Mouse (Mus musculus) ES-Bruce4 (cell line): Measurements from ENCODE around the gene Tnfsf14. TPM values are rescaled to one million over a fixed set of nuclear protein-coding genes. Genes with fewer than 3 reads are reported as not detected.
A peak's percentile ranks its signal among the peaks of the same experiment; 100 is the strongest.

Experiments used
- H3K27ac ChIP-seq: 2 replicates; pipeline ENCODE4 v1.5.1; 2012; ENCODE audit warnings: low read length, inconsistent platforms; ENCODE audit not compliant: insufficient read depth
- H3K27me3 ChIP-seq: 2 replicates; pipeline ENCODE4 v1.6.1; 2012; ENCODE audit warnings: mild to moderate bottlenecking, low read length, inconsistent platforms; ENCODE audit not compliant: control insufficient read depth, poor library complexity, insufficient read depth, severe bottlenecking
- H3K36me3 ChIP-seq: 2 replicates; pipeline ENCODE4 v1.6.1; 2012; ENCODE audit warnings: inconsistent platforms, mild to moderate bottlenecking, low read length, moderate library complexity; ENCODE audit not compliant: control insufficient read depth, poor library complexity, insufficient read depth, severe bottlenecking
- H3K4me1 ChIP-seq: one replicate; pipeline ENCODE4 v1.8.1; 2011; ENCODE audit warnings: low read length; ENCODE audit not compliant: control insufficient read depth, insufficient read depth
- H3K4me3 ChIP-seq: 2 replicates; pipeline ENCODE4 v1.5.1; 2011; ENCODE audit warnings: low read depth, mild to moderate bottlenecking, low read length
- H3K9ac ChIP-seq: 2 replicates; pipeline ENCODE4 v1.6.1; 2012; ENCODE audit warnings: low read depth, mild to moderate bottlenecking, inconsistent platforms; ENCODE audit not compliant: poor library complexity, severe bottlenecking
- H3K9me3 ChIP-seq: replicated peaks from 2 replicates; pipeline ENCODE4 v1.6.1; 2012; ENCODE audit warnings: mild to moderate bottlenecking, low read length, inconsistent platforms; ENCODE audit not compliant: control insufficient read depth, poor library complexity, insufficient read depth, severe bottlenecking
- CTCF ChIP-seq: IDR thresholded peaks from one replicate; pipeline ENCODE4 v1.8.1; 2011; ENCODE audit warnings: low read depth, low read length
- EP300 ChIP-seq: IDR thresholded peaks from 2 replicates; pipeline ENCODE4 v1.6.1; 2011; ENCODE audit warnings: low read depth, low read length; ENCODE audit not compliant: insufficient read depth
- POLR2A ChIP-seq: IDR thresholded peaks from one replicate; pipeline ENCODE4 v1.8.1; 2011; ENCODE audit warnings: low read length; ENCODE audit not compliant: insufficient read depth
- polyA plus RNA-seq: library from polyadenylated mRNA; stranded (reverse); fragments of >200 nt; gene quantifications from 2 replicates; pipeline ENCODE4 v1.2.4, GENCODE M21; 2011; ENCODE audit warnings: low read depth; ENCODE audit not compliant: missing spikeins, insufficient read depth, insufficient read length

Gene Tnfsf14
- polyA plus RNA-seq = not detected in 2 replicates

DNA sequence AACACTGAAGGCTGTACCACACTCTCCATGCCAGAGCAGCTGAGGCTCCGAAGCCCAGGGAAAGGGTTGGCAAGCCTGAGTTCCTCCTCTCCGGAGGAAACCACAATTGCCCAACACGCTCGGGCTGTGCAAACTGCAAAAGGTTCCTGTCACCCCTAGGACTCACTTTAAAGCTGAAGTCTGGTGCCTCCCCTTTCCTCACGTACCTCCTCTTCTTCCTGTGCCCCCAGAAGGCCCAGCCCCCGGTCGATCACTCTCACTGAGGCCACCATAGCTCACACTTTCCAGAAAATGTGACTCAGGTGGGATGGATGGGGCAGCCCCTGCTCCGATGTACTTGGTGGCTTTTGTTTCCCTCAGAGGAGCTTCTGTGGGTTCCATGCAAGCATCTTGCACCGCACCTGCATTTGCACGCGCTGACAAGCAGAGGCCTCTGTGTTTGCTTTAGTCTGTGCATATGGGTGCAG is at the start of gene Tnfsf14:
Gene Tnfsf14, minus strand, starts transcription at position 137 of the 467 bp plus-strand sequence.
- TF ChIP-seq CTCF = no peak
- TF ChIP-seq POLR2A = no peak
- TF ChIP-seq EP300 = no peak
- Histone ChIP-seq H3K9me3 (no peaks in the 10 kb centered on the region), H3K27ac (no peak within 1 kb of the TSS), H3K4me3 (no peak within 1 kb of the TSS), H3K36me3 (no peaks in the 10 kb centered on the region), H3K9ac (no peak within 1 kb of the TSS), H3K27me3 (no peaks in the 10 kb centered on the region), H3K4me1 (no peaks in the 10 kb centered on the region)

DNA sequence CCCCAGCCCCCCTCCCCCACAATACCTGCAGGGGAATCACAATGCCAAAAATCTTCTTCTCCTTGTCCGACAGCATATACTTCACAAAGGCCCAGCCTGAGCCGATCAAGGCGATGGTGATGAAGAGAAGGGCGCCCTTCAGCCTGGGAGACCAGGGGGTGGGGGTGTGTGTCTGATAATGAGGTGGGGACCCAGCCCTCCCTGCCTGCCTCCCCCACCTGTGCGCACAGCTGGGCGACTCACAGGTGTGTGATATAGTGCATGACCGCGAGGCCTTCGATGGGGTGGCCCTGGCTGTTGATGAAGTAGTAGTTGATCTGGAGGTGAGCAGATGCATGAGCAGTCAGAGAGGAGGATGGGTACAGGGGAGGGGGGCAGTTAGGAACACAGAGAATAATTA is 43.2 kb upstream of the Tnfsf14 start:
- no peaks in the 10 kb centered on the region for H3K36me3 ChIP-seq
- no peak overlapping the region for H3K27ac ChIP-seq
- H3K27me3 ChIP-seq = no peaks in the 10 kb centered on the region
- no peak overlapping the region for H3K4me3 ChIP-seq
- H3K4me1 ChIP-seq = no peaks in the 10 kb centered on the region
- H3K9me3 ChIP-seq = no peaks in the 10 kb centered on the region
- TF ChIP-seq CTCF = no peak
- TF ChIP-seq POLR2A = no peak
- no peak for TF ChIP-seq EP300
- H3K9ac ChIP-seq = no peak overlapping the region

GRCm38 (mm10) chr17:57235803-57236202 is 41.8 kb upstream of the Tnfsf14 start:
- TF ChIP-seq POLR2A = no peak
- TF ChIP-seq EP300 = no peak
- no peak for TF ChIP-seq CTCF
- no peaks in the 10 kb centered on the region for H3K27me3 ChIP-seq
- no peak overlapping the region for H3K4me3 ChIP-seq
- no peaks in the 10 kb centered on the region for H3K9me3 ChIP-seq
- H3K4me1 ChIP-seq = no peaks in the 10 kb centered on the region
- no peak overlapping the region for H3K27ac ChIP-seq
- no peaks in the 10 kb centered on the region for H3K36me3 ChIP-seq
- no peak overlapping the region for H3K9ac ChIP-seq

DNA sequence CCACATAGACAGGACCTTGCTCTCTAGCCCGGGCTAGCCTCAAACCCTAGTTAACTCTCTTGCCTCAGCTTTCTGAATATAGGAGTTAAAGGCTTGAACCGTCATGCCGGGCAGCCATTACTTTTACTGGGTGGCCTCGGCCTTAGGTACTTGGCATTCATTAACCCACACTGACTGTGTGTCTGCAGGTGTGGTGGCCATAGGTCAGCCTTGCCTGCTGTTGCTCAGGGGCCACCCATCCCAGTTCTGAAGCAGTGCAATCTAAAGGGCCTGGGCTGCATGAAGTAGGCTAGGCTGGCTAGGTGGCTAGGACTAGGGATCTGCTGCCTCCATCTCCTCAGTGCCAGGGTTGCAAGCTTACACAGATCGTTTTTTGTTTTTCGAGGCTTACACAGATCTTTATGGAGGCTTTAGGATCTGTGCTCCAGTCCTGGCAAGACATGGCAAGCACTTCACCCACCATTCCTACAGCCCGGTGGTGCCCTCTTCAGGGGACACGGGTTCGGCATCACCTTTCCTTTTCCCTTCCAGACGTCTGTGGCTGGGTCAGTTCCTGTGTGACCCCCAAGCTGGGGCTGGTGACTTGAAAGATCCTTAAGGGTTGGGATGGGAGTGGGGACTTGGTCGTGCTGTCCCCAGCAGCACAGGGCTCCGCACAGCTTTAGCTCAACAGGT is 40.4 kb upstream of the Tnfsf14 start:
- Histone ChIP-seq H3K9ac (no peak overlapping the region), H3K9me3 (no peaks in the 10 kb centered on the region), H3K4me1 (no peaks in the 10 kb centered on the region), H3K36me3 (no peaks in the 10 kb centered on the region), H3K4me3 (no peak overlapping the region), H3K27ac (no peak overlapping the region), H3K27me3 (no peaks in the 10 kb centered on the region)
- TF ChIP-seq POLR2A = no peak
- TF ChIP-seq CTCF = peak; percentile 8

- H3K9ac ChIP-seq = no peak overlapping the region
- H3K9me3 ChIP-seq = no peaks in the 10 kb centered on the region
- TF ChIP-seq POLR2A (no peak), CTCF (no peak), EP300 (no peak)
- no peaks in the 10 kb centered on the region for H3K4me1 ChIP-seq
- H3K27me3 ChIP-seq = no peaks in the 10 kb centered on the region
- no peak overlapping the region for H3K27ac ChIP-seq
- H3K36me3 ChIP-seq = no peaks in the 10 kb centered on the region
- no peak overlapping the region for H3K4me3 ChIP-seq
Observed at GRCm38 (mm10) chr17:57233038-57233437, 39.1 kb upstream of the Tnfsf14 start.

GRCm38 (mm10) chr17:57232200-57232599 is 38.2 kb upstream of the Tnfsf14 start:
- no peak overlapping the region for H3K27ac ChIP-seq
- H3K36me3 ChIP-seq = no peaks in the 10 kb centered on the region
- TF ChIP-seq CTCF (no peak), EP300 (no peak), POLR2A (no peak)
- no peaks in the 10 kb centered on the region for H3K4me1 ChIP-seq
- no peaks in the 10 kb centered on the region for H3K9me3 ChIP-seq
- H3K4me3 ChIP-seq = no peak overlapping the region
- no peak overlapping the region for H3K9ac ChIP-seq
- H3K27me3 ChIP-seq = no peaks in the 10 kb centered on the region
